Mouse (Mus musculus) left cerebral cortex, postnatal 4 days (tissue): ENCODE results near the gene Atp6v1c2. TPM values are rescaled to one million over a fixed set of nuclear protein-coding genes. Genes with fewer than 3 reads are reported as not detected.

ENCODE experiments used
- DNase-seq: peaks from one replicate; pipeline ENCODE4 v3.0.0-alpha.2; 2022
- intact Hi-C: fragments of 180-260 bp; cut with DNase I; formaldehyde crosslinking; loops from one replicate; pipeline ENCODE4 v1.15.1; 2025
- total RNA-seq, 2 experiments: library from RNA; stranded (reverse); gene quantifications; 2 replicates each; pipeline ENCODE4 v1.2.3; 2021

The Atp6v1c2 gene
- total RNA-seq, 2 experiments from 2014 or later = 1.6 to 2.5 TPM

GRCm38 (mm10) chr12:17338338-17338737 lies 9.2 kb upstream of the Atp6v1c2 start:
- DNase-seq = no peak
- intact Hi-C loops = no loop called here

- intact Hi-C loops = no loop called here
- DNase-seq = no peak
These were observed 4.3 kb upstream of the Atp6v1c2 start for GRCm38 (mm10) chr12:17333459-17333858.

- intact Hi-C loops = no loop called here
- no peak for DNase-seq
These were observed 4.3 kb downstream of the Atp6v1c2 start for GRCm38 (mm10) chr12:17324549-17325470.

DNA sequence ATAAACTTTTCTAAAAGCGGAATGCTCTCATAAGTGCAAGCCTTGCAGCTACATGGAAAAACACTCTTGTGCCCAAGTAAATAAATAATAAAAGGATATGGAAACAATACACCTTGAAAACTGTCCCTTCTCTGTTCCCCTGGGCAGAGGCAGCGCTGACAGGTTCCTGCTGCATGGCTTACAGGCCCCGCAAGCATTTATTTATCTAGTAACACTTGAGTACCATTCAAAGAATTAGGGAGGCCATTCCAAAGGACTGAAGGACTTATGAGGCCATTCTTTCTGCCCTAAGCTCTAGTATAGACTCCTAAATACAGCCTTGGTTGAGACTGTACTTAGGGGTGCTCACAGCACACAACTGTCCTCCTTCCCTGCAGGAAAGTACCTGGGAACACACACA lies 10.7 kb downstream of the Atp6v1c2 start:
- DNase-seq = no peak
- intact Hi-C loops = no loop called here

- intact Hi-C loops = no loop called here
- no peak for DNase-seq
These were observed 11.2 kb downstream of the Atp6v1c2 start for GRCm38 (mm10) chr12:17317970-17318369.

GRCm38 (mm10) chr12:17316096-17316495 lies 13.1 kb downstream of the Atp6v1c2 start:
- intact Hi-C loops = no loop called here
- DNase-seq = no peak

GRCm38 (mm10) chr12:17310852-17311839 lies 18.0 kb downstream of the Atp6v1c2 start:
- no peak for DNase-seq
- intact Hi-C loops = no loop called here

- intact Hi-C loops = no loop called here
- no peak for DNase-seq
These were observed 20.9 kb downstream of the Atp6v1c2 start for GRCm38 (mm10) chr12:17308246-17308645.

DNA sequence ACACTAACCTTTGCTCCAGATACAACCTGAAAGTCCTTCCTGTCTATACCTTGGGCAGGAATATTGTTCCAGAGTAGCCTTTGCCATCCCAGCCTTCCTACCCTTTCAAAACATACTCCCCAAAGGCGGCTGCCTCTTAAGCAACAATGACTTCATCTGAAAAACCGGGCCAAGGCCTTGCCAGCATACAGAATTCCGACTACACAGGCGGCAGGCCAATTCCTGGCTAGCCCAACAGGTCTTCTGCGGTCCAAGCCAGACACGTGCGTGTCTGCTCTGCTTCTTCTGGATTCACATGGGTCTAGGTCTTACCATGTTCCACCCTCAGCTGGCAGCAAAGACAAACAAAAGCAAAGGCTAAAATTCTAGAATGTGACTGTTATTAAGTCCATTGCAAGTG lies 23.7 kb downstream of the Atp6v1c2 start:
- intact Hi-C loops = no loop called here
- DNase-seq = no peak

DNA sequence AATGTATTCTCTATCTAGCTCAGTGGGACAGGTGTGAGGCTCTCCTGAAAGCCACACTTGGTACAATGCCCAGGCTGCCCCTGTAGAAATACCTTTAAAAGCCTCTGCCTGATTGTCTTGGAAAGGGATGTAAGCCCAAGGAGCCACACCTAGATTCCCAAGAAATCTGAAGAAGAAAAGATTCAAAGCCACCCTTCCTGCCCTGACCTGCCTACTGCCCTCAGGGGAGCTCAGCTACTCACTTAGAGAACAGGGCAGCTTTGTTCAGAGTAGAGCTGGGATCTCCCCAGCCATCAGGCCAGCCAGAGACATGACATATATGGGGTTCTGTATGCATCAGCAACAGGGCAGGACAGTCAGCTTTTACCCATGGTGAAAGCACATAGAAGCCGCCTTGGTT lies 29.3 kb downstream of the Atp6v1c2 start:
- intact Hi-C loops = no loop called here
- DNase-seq = no peak

DNA sequence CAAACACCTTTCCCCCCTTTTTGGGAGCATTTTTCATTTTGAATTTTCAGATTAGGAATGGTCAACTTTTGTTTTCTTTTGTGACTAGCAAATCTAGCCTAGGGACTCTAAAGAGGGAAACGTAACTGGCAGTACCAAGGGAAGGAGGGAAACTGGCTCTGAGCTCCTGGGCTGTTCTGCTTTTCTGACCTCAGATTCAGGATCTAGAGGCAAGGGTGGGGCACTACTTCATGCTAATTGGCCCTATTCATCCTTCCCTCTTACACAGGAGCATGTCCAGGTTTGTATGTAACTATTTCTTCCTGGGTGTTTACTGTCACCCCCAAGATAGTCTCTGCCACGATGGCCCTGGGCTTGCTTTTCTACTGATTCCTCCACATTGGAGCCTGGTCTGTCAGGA lies 32.3 kb downstream of the Atp6v1c2 start:
- DNase-seq = no peak
- intact Hi-C loops = no loop called here

DNA sequence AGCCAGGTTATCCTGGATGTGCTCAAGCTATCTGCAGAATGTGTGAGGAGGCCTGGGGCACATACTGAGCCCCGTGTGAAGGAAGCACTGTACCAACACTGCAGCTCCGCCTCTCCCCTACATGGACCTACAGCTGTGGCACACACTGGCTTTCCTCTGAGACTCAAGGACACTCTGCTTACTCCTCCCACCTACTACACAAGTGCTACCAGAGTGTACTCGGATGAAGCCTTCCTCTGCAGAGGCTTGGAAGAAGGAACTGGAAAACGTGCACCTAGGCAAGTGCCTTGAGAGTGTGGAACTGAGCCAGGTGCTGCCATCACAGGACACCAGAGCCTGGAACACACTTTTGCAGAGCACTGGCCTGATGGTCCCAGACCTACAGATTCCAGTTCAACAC lies 38.6 kb downstream of the Atp6v1c2 start:
- no peak for DNase-seq
- intact Hi-C loops = no loop called here

- intact Hi-C loops = no loop called here
- no peak for DNase-seq
These were observed 39.2 kb downstream of the Atp6v1c2 start for GRCm38 (mm10) chr12:17289913-17290312.

DNA sequence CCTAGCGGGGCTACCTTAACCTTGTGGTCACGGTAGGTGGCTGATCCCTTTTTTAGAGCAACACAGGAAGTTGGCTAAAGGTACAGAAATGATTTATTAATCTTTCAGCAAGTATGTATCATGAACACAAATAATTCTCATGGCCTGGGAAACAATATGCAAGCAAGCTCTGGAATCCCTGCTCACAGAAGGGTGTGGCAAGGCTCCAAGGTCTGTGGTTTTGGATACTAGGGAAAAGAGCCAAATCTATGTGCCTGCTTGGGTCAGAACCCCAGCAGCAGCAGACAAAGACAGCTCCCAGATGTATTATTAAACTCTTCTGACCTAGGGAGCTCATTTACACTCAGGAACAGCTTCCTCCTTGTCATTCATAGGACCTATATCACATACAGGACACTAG lies 40.1 kb downstream of the Atp6v1c2 start:
- DNase-seq = no peak

GRCm38 (mm10) chr12:17288496-17288895 lies 40.7 kb downstream of the Atp6v1c2 start:
- intact Hi-C loops = no loop called here
- DNase-seq = no peak

More for the DNA sequence above, 40.1 kb downstream of the Atp6v1c2 start:
- intact Hi-C loops = no loop called here

- intact Hi-C loops = no loop called here
- no peak for DNase-seq
These were observed 55.3 kb downstream of the Atp6v1c2 start for GRCm38 (mm10) chr12:17273841-17274240.

DNA sequence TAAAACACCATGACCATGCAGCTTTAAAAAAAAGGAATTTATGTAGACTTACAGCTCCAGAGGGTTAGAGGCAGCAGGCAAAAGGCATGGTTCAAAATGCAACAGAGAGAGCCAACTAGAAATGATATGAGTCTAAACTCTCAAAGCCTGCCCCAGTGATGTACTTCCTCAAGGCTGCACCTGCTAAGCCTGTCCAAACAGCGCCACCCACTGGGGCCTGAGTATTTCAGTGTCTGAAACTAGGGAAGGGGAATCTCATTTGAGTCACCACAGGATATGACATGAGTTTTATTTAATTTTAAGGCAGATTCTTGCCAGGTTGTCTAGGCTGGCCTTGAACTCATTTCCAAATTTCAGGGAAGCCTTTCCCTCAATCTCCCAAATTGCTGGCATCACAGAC lies 57.9 kb downstream of the Atp6v1c2 start:
- intact Hi-C loops = no loop called here
- peak; percentile 59 for DNase-seq

GRCm38 (mm10) chr12:17267316-17267715 lies 61.8 kb downstream of the Atp6v1c2 start:
- DNase-seq = no peak
- intact Hi-C loops = no loop called here

DNA sequence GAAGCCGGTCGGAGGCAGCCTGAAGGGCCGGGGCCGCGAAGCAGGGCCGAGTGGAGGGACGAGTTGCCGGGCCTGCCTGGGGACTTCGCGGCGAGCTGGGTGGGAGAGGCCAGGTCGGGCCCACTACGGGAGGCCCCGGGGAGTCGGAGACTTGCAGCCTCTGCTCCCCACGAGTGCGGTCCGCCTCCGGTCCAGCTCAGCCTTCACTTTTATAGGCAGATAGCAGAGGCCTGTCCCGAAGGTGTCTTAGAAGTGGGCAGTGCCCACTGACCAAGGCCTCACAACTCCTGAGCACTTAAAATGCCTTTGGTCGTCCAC lies 62.5 kb downstream of the Atp6v1c2 start:
- intact Hi-C loops = no loop called here
- no peak for DNase-seq

DNA sequence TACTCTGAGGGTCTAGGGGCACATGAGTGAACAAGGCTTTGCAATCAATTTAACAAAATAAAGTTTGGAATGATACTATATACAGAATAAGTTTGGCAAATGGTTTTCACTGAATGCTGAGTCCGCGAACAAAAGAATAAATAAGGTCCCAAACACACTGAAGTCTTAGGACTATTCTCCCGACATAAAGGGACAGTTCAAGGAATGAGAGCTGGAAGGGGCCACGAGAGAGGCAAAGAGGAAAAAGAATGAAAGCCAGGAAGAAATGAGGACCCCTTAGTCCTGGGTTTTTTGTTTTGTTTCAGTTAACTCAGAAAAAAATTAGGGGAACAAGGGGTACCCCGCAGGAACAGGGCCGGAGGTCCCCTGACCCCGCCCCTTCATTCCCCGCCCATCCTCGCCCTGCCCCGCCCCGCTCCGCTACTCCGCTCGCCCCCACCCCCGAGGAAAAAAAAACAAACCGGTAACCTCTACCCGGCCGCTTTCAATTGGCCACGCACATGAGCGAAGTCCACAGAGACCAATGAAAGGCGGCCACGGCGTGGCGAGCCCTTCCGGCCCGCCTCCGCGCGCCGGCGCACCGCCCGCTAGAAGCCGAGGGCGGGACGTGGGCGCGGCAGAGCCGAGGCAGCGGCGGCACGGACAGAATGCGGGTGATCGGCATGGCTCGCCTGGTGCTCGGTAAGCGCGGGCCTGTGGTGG lies 63.0 kb downstream of the Atp6v1c2 start, which contains the start of gene Pdia6:
TSS of gene Pdia6 (plus strand) at position 575 of the 702 bp plus-strand sequence.
- peak; percentile 95 for DNase-seq
- intact Hi-C loops = no loop called here

- intact Hi-C loops = no loop called here
These were observed 64.3 kb downstream of the Atp6v1c2 start for GRCm38 (mm10) chr12:17264826-17265225.

More at GRCm38 (mm10) chr12:17264826-17265225, 64.3 kb downstream of the Atp6v1c2 start:
- DNase-seq = no peak
